Mouse (Mus musculus): ENCODE data around the gene Efr3b.

- no peak for TF ChIP-seq CTCF (IDR thresholded peaks at IDR 0.05; ENCODE audit: extremely low read depth, insufficient read depth, insufficient read length, insufficient replicate concordance)
- TF ChIP-seq POLR2A (IDR thresholded peaks at IDR 0.05; ENCODE audit: low read depth, low read length), result no peak
These were observed 331 bp upstream of the Efr3b start for GRCm38 (mm10) chr12:4039046-4039445.

Measured in spleen, adult 2 months (tissue).